Mouse (Mus musculus): ENCODE results near the gene Elac2. TPM values are rescaled to one million over a fixed set of nuclear protein-coding genes. Genes with fewer than 3 reads are reported as not detected.
A peak's percentile ranks its signal among the peaks of the same experiment; 100 is the strongest.

The Elac2 gene
- 23.9 and 25.8 TPM in 2 replicates for polyA plus RNA-seq (2014; fragmentation: Nextera tagmentation; extraction: Ambion mirVana)

GRCm38 (mm10) chr11:64978720-64979488, at the start of gene Elac2:
TSS of gene Elac2 (plus strand) at chr11:64979038.
- H3K36me3 ChIP-seq (ENCODE audit: control insufficient read depth, insufficient read depth, low read length), result peaks cover 19% of the 10 kb centered on the region
- WGBS, result under 1% methylated on average over 45 of the region's 65 CpGs
- no peaks in the 10 kb centered on the region for H3K9me3 ChIP-seq (ENCODE audit: control insufficient read depth, low read length)
- no peak within 1 kb of the TSS for H3K27ac ChIP-seq (replicated peaks; ENCODE audit: low read depth, low read length)
- no peaks in the 10 kb centered on the region for H3K27me3 ChIP-seq (replicated peaks; ENCODE audit: control insufficient read depth, insufficient read depth, low read length)
- ATAC-seq (ENCODE audit: low read depth) (peak; percentile 100), DNase-seq (ENCODE audit: low spot score) (peak; percentile 99)
- H3K4me1 ChIP-seq (ENCODE audit: control insufficient read depth, insufficient read depth, low read length), result peaks cover 4% of the 10 kb centered on the region; the same call in 1 of the 2 replicates
- peak within 1 kb of the TSS; percentile 79 for H3K4me3 ChIP-seq (ENCODE audit: low read depth, low read length)
- H3K4me2 ChIP-seq (ENCODE audit: low read depth, low read length), result peak within 1 kb of the TSS; percentile 76
- peak within 1 kb of the TSS; percentile 73 for H3K9ac ChIP-seq (ENCODE audit: low read depth, low read length)

DNA sequence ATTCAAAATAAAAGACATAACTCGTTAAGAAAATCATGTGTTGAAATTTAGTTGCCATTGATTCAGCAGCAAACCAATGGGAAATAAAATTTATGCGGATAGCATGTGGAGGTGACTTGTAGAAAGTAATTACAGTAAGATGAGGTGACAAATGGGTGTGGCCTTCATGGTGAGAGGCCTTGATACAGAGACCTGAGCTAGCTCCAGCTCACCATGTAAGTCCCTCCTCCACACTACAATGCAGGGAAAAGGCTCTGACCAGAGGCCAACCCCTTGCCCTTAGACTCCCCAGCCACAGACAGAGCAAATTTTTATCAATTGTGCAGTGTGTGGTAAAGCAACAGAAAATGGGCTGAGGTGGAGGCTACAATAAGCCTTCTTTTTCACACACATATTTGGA, 49.7 kb upstream of the Elac2 start:
- no peak for DNase-seq (ENCODE audit: low spot score)
- Histone ChIP-seq H3K9ac (ENCODE audit: low read depth, low read length) (no peak overlapping the region), H3K27ac (replicated peaks; ENCODE audit: low read depth, low read length) (no peak overlapping the region), H3K36me3 (ENCODE audit: control insufficient read depth, insufficient read depth, low read length) (no peaks in the 10 kb centered on the region), H3K4me1 (ENCODE audit: control insufficient read depth, insufficient read depth, low read length) (no peaks in the 10 kb centered on the region), H3K4me2 (ENCODE audit: low read depth, low read length) (no peak overlapping the region), H3K9me3 (ENCODE audit: control insufficient read depth, low read length) (no peaks in the 10 kb centered on the region), H3K4me3 (ENCODE audit: low read depth, low read length) (no peak overlapping the region), H3K27me3 (replicated peaks; ENCODE audit: control insufficient read depth, insufficient read depth, low read length) (no peaks in the 10 kb centered on the region)
- 92% methylated on average over 2 of the region's 2 CpGs for WGBS
- no peak for ATAC-seq (ENCODE audit: low read depth)

DNA sequence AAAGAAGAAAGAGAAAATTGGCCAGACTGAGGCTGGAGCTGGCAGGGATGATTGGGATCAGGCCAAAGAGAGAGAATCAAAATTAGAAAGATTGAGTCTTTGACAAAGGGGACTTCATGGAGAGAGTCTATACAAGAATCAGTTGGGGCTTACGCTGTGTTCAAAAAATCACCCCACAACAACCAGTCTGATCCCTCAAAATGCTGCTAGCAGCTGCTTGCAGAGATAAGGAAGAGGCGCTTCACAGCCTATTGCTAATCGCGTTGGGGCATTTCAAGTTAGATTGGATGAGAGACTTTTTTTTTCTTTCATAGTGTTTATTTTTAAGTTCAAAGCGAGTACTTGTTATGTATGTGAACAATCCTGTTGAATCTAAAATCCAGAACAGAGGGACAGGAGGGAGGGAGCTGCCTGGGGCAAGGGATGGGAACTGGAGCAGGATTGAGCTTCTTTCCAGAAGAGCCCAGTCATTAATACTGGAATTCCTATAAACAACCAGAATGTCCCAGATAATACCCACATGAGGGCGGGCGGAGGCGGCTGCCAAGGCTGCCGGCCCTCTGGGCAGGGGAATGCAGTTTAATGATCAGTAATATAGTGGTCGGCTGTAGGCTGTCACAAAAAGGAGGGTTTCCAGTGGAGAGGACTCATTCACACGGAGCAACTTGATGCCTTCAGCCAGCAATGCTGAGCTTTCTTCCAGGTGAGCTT, 47.6 kb upstream of the Elac2 start:
- no peak for DNase-seq (ENCODE audit: low spot score)
- 64% methylated on average over 11 of the region's 11 CpGs for WGBS
- Histone ChIP-seq H3K27ac (replicated peaks; ENCODE audit: low read depth, low read length) (no peak overlapping the region), H3K4me1 (ENCODE audit: control insufficient read depth, insufficient read depth, low read length) (no peaks in the 10 kb centered on the region), H3K4me2 (ENCODE audit: low read depth, low read length) (no peak overlapping the region), H3K36me3 (ENCODE audit: control insufficient read depth, insufficient read depth, low read length) (no peaks in the 10 kb centered on the region), H3K9me3 (ENCODE audit: control insufficient read depth, low read length) (no peaks in the 10 kb centered on the region), H3K27me3 (replicated peaks; ENCODE audit: control insufficient read depth, insufficient read depth, low read length) (no peaks in the 10 kb centered on the region), H3K4me3 (ENCODE audit: low read depth, low read length) (no peak overlapping the region), H3K9ac (ENCODE audit: low read depth, low read length) (no peak overlapping the region)
- ATAC-seq (ENCODE audit: low read depth), result no peak

- Histone ChIP-seq H3K4me3 (ENCODE audit: low read depth, low read length) (no peak overlapping the region), H3K9ac (ENCODE audit: low read depth, low read length) (no peak overlapping the region), H3K9me3 (ENCODE audit: control insufficient read depth, low read length) (no peaks in the 10 kb centered on the region), H3K4me1 (ENCODE audit: control insufficient read depth, insufficient read depth, low read length) (no peaks in the 10 kb centered on the region), H3K27ac (replicated peaks; ENCODE audit: low read depth, low read length) (no peak overlapping the region), H3K4me2 (ENCODE audit: low read depth, low read length) (no peak overlapping the region), H3K27me3 (replicated peaks; ENCODE audit: control insufficient read depth, insufficient read depth, low read length) (no peaks in the 10 kb centered on the region), H3K36me3 (ENCODE audit: control insufficient read depth, insufficient read depth, low read length) (no peaks in the 10 kb centered on the region)
- ATAC-seq (ENCODE audit: low read depth), result no peak
- 39% methylated on average over 2 of the region's 2 CpGs for WGBS
- peak; percentile 72 for DNase-seq (ENCODE audit: low spot score)
Observed at GRCm38 (mm10) chr11:64937226-64937625, 41.6 kb upstream of the Elac2 start.

- WGBS, result 89% methylated on average over 2 of the region's 2 CpGs
- H3K9me3 ChIP-seq (ENCODE audit: control insufficient read depth, low read length), result no peaks in the 10 kb centered on the region
- no peak overlapping the region for H3K4me2 ChIP-seq (ENCODE audit: low read depth, low read length)
- H3K27ac ChIP-seq (replicated peaks; ENCODE audit: low read depth, low read length), result no peak overlapping the region
- no peaks in the 10 kb centered on the region for H3K27me3 ChIP-seq (replicated peaks; ENCODE audit: control insufficient read depth, insufficient read depth, low read length)
- ATAC-seq (ENCODE audit: low read depth) (no peak), DNase-seq (ENCODE audit: low spot score) (no peak)
- no peaks in the 10 kb centered on the region for H3K36me3 ChIP-seq (ENCODE audit: control insufficient read depth, insufficient read depth, low read length)
- H3K4me1 ChIP-seq (ENCODE audit: control insufficient read depth, insufficient read depth, low read length), result no peaks in the 10 kb centered on the region
- no peak overlapping the region for H3K9ac ChIP-seq (ENCODE audit: low read depth, low read length)
- no peak overlapping the region for H3K4me3 ChIP-seq (ENCODE audit: low read depth, low read length)
Observed at GRCm38 (mm10) chr11:64941193-64941592, 37.6 kb upstream of the Elac2 start.

GRCm38 (mm10) chr11:64949782-64950181, 29.1 kb upstream of the Elac2 start:
- Histone ChIP-seq H3K9ac (ENCODE audit: low read depth, low read length) (no peak overlapping the region), H3K4me3 (ENCODE audit: low read depth, low read length) (no peak overlapping the region), H3K27ac (replicated peaks; ENCODE audit: low read depth, low read length) (no peak overlapping the region), H3K4me1 (ENCODE audit: control insufficient read depth, insufficient read depth, low read length) (peaks cover under 1% of the 10 kb centered on the region; the same call in 1 of the 2 replicates), H3K27me3 (replicated peaks; ENCODE audit: control insufficient read depth, insufficient read depth, low read length) (no peaks in the 10 kb centered on the region), H3K9me3 (ENCODE audit: control insufficient read depth, low read length) (no peaks in the 10 kb centered on the region), H3K36me3 (ENCODE audit: control insufficient read depth, insufficient read depth, low read length) (no peaks in the 10 kb centered on the region), H3K4me2 (ENCODE audit: low read depth, low read length) (no peak overlapping the region)
- WGBS, result 58% methylated on average over 3 of the region's 3 CpGs
- ATAC-seq (ENCODE audit: low read depth) (no peak), DNase-seq (ENCODE audit: low spot score) (no peak)

DNA sequence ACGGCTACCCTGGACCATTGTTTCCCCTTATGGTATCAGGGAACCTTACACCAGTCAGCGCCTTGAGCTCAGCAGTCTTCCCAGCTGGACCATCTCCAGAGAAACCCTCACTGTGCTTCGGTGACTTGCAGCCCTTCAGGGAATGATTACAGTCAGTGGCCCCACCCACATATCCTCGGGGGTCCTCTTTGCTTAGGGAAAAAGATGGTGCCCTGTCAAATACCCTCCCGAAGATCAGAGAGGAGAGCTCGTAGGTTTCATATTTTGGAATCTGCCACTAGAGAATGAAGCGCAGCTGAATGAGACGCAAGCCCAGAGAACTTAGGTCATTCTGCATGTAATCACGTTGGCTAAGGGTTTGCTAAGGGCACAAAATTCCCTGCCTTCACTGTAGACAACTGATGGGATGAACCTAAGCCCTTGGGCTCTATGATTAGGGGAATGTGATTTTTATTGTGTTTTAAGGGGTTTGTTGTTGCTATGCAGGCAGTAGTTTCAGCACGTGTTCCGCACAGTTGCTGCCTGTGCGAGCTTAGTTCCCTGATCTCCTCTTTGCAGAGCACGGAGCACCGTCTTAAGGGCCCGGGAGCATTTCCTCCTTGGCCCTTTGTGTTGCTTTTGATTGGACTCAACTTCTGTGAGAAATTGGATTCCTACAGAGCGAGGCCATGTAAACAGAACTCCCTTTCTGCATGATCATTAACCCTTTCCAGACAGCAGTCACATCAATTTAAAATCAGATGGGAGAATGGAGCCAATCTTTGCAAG, 21.7 kb upstream of the Elac2 start:
- H3K36me3 ChIP-seq (ENCODE audit: control insufficient read depth, insufficient read depth, low read length), result no peaks in the 10 kb centered on the region
- DNase-seq (ENCODE audit: low spot score) (peak; percentile 80), ATAC-seq (ENCODE audit: low read depth) (peak; percentile 76)
- H3K27ac ChIP-seq (replicated peaks; ENCODE audit: low read depth, low read length), result peak overlapping the region; percentile 22; the same call in 1 of the 2 replicates
- 4% methylated on average over 16 of the region's 16 CpGs for WGBS
- peak overlapping the region; percentile 2; the same call in 1 of the 2 replicates for H3K9ac ChIP-seq (ENCODE audit: low read depth, low read length)
- peak overlapping the region; percentile 18; the same call in 1 of the 2 replicates for H3K4me3 ChIP-seq (ENCODE audit: low read depth, low read length)
- no peaks in the 10 kb centered on the region for H3K9me3 ChIP-seq (ENCODE audit: control insufficient read depth, low read length)
- peak overlapping the region; percentile 47 for H3K4me2 ChIP-seq (ENCODE audit: low read depth, low read length)
- H3K4me1 ChIP-seq (ENCODE audit: control insufficient read depth, insufficient read depth, low read length), result peaks cover 21% of the 10 kb centered on the region
- H3K27me3 ChIP-seq (replicated peaks; ENCODE audit: control insufficient read depth, insufficient read depth, low read length), result no peaks in the 10 kb centered on the region

- ATAC-seq (ENCODE audit: low read depth) (no peak), DNase-seq (ENCODE audit: low spot score) (no peak)
- Histone ChIP-seq H3K9me3 (ENCODE audit: control insufficient read depth, low read length) (no peaks in the 10 kb centered on the region), H3K27ac (replicated peaks; ENCODE audit: low read depth, low read length) (no peak overlapping the region), H3K4me1 (ENCODE audit: control insufficient read depth, insufficient read depth, low read length) (peaks cover 11% of the 10 kb centered on the region), H3K9ac (ENCODE audit: low read depth, low read length) (no peak overlapping the region), H3K36me3 (ENCODE audit: control insufficient read depth, insufficient read depth, low read length) (no peaks in the 10 kb centered on the region), H3K4me3 (ENCODE audit: low read depth, low read length) (no peak overlapping the region), H3K4me2 (ENCODE audit: low read depth, low read length) (no peak overlapping the region), H3K27me3 (replicated peaks; ENCODE audit: control insufficient read depth, insufficient read depth, low read length) (no peaks in the 10 kb centered on the region)
- 92% methylated on average over 2 of the region's 2 CpGs for whole genome bisulfite sequencing
Observed at GRCm38 (mm10) chr11:64962629-64963028, 16.2 kb upstream of the Elac2 start.
